Mouse (Mus musculus) E14TG2a.4 (cell line): ENCODE data around the gene Zfp277.

Experiments
- H3K27me3 ChIP-seq: 2 replicates; pipeline ENCODE4 v1.6.1; 2014; ENCODE audit warnings: low read length, control low read depth; ENCODE audit not compliant: insufficient read depth
- H3K36me3 ChIP-seq: 2 replicates; pipeline ENCODE4 v1.6.1; 2014; ENCODE audit warnings: low read length, control low read depth; ENCODE audit not compliant: insufficient read depth
- H3K4me1 ChIP-seq: replicated peaks from 2 replicates; pipeline ENCODE4 v1.6.1; 2014; ENCODE audit warnings: low read depth, low read length, control low read depth
- H3K4me3 ChIP-seq: replicated peaks from 2 replicates; pipeline ENCODE4 v1.5.1; 2014; ENCODE audit warnings: mild to moderate bottlenecking, low read length
- H3K9me3 ChIP-seq: 2 replicates; pipeline ENCODE4 v1.6.1; 2014; ENCODE audit warnings: low read length, control low read depth
- CTCF ChIP-seq: conservative IDR thresholded peaks from 2 replicates; pipeline ENCODE4 v1.5.1; 2014; ENCODE audit warnings: low read length
- NANOG ChIP-seq: IDR thresholded peaks from 2 replicates; pipeline ENCODE4 v1.6.1; 2014; ENCODE audit warnings: borderline replicate concordance, low read length, mixed read lengths
- POU5F1 ChIP-seq: IDR thresholded peaks from 2 replicates; pipeline ENCODE4 v1.6.1; 2014; ENCODE audit warnings: low read length, borderline replicate concordance

The Zfp277 gene

GRCm38 (mm10) chr12:40387786-40388185 lies 57.9 kb downstream of the Zfp277 start:
- H3K27me3 ChIP-seq = no peaks in the 10 kb centered on the region
- 0 out of 2 replicates have a peak, but pooled peaks cover 5% of the 10 kb centered on the region for H3K36me3 ChIP-seq
- no peak for TF ChIP-seq CTCF
- TF ChIP-seq POU5F1 = no peak
- no peak for TF ChIP-seq NANOG
- H3K9me3 ChIP-seq = no peaks in the 10 kb centered on the region
- no peaks in the 10 kb centered on the region for H3K4me1 ChIP-seq
- no peak overlapping the region for H3K4me3 ChIP-seq

GRCm38 (mm10) chr12:40385301-40385700 lies 60.4 kb downstream of the Zfp277 start:
- TF ChIP-seq NANOG = no peak
- TF ChIP-seq POU5F1 = no peak
- no peak for TF ChIP-seq CTCF
- no peaks in the 10 kb centered on the region for H3K9me3 ChIP-seq

GRCm38 (mm10) chr12:40383718-40384117 lies 62.0 kb downstream of the Zfp277 start:
- H3K4me1 ChIP-seq = no peaks in the 10 kb centered on the region
- H3K4me3 ChIP-seq = no peak overlapping the region
- H3K9me3 ChIP-seq = no peaks in the 10 kb centered on the region
- no peaks in the 10 kb centered on the region for H3K27me3 ChIP-seq
- no peak for TF ChIP-seq NANOG
- no peak for TF ChIP-seq POU5F1
- TF ChIP-seq CTCF = no peak
- 0 out of 2 replicates have a peak, but pooled peaks cover 6% of the 10 kb centered on the region for H3K36me3 ChIP-seq

More at GRCm38 (mm10) chr12:40385301-40385700, 60.4 kb downstream of the Zfp277 start:
- H3K4me1 ChIP-seq = no peaks in the 10 kb centered on the region
- no peak overlapping the region for H3K4me3 ChIP-seq
- no peaks in the 10 kb centered on the region for H3K27me3 ChIP-seq
- 0 out of 2 replicates have a peak, but pooled peaks cover 2% of the 10 kb centered on the region for H3K36me3 ChIP-seq

- no peak overlapping the region for H3K4me3 ChIP-seq
- no peaks in the 10 kb centered on the region for H3K4me1 ChIP-seq
- H3K27me3 ChIP-seq = no peaks in the 10 kb centered on the region
- no peaks in the 10 kb centered on the region for H3K9me3 ChIP-seq
- TF ChIP-seq NANOG (no peak), CTCF (no peak), POU5F1 (no peak)
- 0 out of 2 replicates have a peak, but pooled peaks cover 10% of the 10 kb centered on the region for H3K36me3 ChIP-seq
Observed at GRCm38 (mm10) chr12:40382539-40382938, 63.2 kb downstream of the Zfp277 start.

GRCm38 (mm10) chr12:40381824-40382223 lies 63.9 kb downstream of the Zfp277 start:
- Histone ChIP-seq H3K9me3 (no peaks in the 10 kb centered on the region), H3K36me3 (0 out of 2 replicates have a peak, but pooled peaks cover 10% of the 10 kb centered on the region), H3K4me3 (no peak overlapping the region), H3K27me3 (no peaks in the 10 kb centered on the region), H3K4me1 (no peaks in the 10 kb centered on the region)
- no peak for TF ChIP-seq CTCF
- TF ChIP-seq NANOG = no peak
- no peak for TF ChIP-seq POU5F1

GRCm38 (mm10) chr12:40381173-40381801 lies 64.4 kb downstream of the Zfp277 start:
- H3K4me3 ChIP-seq = no peak overlapping the region
- H3K36me3 ChIP-seq = 0 out of 2 replicates have a peak, but pooled peaks cover 10% of the 10 kb centered on the region
- no peaks in the 10 kb centered on the region for H3K27me3 ChIP-seq
- no peaks in the 10 kb centered on the region for H3K9me3 ChIP-seq
- TF ChIP-seq POU5F1 (no peak), NANOG (no peak), CTCF (no peak)
- no peaks in the 10 kb centered on the region for H3K4me1 ChIP-seq

- no peaks in the 10 kb centered on the region for H3K9me3 ChIP-seq
- TF ChIP-seq NANOG = no peak
- TF ChIP-seq CTCF = no peak
- no peak for TF ChIP-seq POU5F1
Observed at GRCm38 (mm10) chr12:40379538-40379923, 66.2 kb downstream of the Zfp277 start.

GRCm38 (mm10) chr12:40378621-40379537 lies 66.8 kb downstream of the Zfp277 start:
- TF ChIP-seq CTCF (no peak), POU5F1 (no peak), NANOG (no peak)
- H3K9me3 ChIP-seq = no peaks in the 10 kb centered on the region

More at GRCm38 (mm10) chr12:40379538-40379923, 66.2 kb downstream of the Zfp277 start:
- H3K27me3 ChIP-seq = no peaks in the 10 kb centered on the region
- no peaks in the 10 kb centered on the region for H3K4me1 ChIP-seq
- no peak overlapping the region for H3K4me3 ChIP-seq
- H3K36me3 ChIP-seq = 0 out of 2 replicates have a peak, but pooled peaks cover 8% of the 10 kb centered on the region

More at GRCm38 (mm10) chr12:40378621-40379537, 66.8 kb downstream of the Zfp277 start:
- Histone ChIP-seq H3K4me1 (no peaks in the 10 kb centered on the region), H3K27me3 (no peaks in the 10 kb centered on the region), H3K36me3 (0 out of 2 replicates have a peak, but pooled peaks cover 8% of the 10 kb centered on the region), H3K4me3 (no peak overlapping the region)
